Mouse (Mus musculus) gastrocnemius, adult 2 months (tissue): Measurements from ENCODE around the gene 9430097D07Rik. TPM values are rescaled to one million over a fixed set of nuclear protein-coding genes. Genes with fewer than 3 reads are reported as not detected.

Source experiments
- DNase-seq: peaks from one replicate; pipeline ENCODE4 v3.0.0; 2022
- H3K27ac ChIP-seq: fragments of 200-600 bp; 2 replicates; pipeline ENCODE4 v1.8.1; 2022; ENCODE audit warnings: mild to moderate bottlenecking
- H3K4me3 ChIP-seq: fragments of 200-600 bp; 2 replicates; pipeline ENCODE4 v1.8.1; 2022; ENCODE audit warnings: mild to moderate bottlenecking, moderate library complexity
- CTCF ChIP-seq: fragments of 200-600 bp; IDR thresholded peaks from 2 replicates; pipeline ENCODE4 v1.8.1; 2022; ENCODE audit warnings: antibody characterized with exemption, mild to moderate bottlenecking, moderate library complexity
- intact Hi-C: fragments of 180-260 bp; cut with DNase I; formaldehyde crosslinking; loops from one replicate; pipeline ENCODE4 v1.15.1; 2025
- total RNA-seq, 2 experiments: library from RNA; stranded (reverse); gene quantifications; 2 replicates each; pipeline ENCODE4 v1.2.3; 2021

9430097D07Rik gene
- total RNA-seq, 2 experiments from 2014 or later: not detected

GRCm38 (mm10) chr2:32547964-32548739, 27.3 kb downstream of the 9430097D07Rik start:
- intact Hi-C loops: no loop called here
- peak; percentile 80 for DNase-seq
- no peak for TF ChIP-seq CTCF
- Histone ChIP-seq H3K4me3 (no peak overlapping the region), H3K27ac (peak overlapping the region; percentile 36)

GRCm38 (mm10) chr2:32547380-32547779, 28.1 kb downstream of the 9430097D07Rik start:
- Histone ChIP-seq H3K4me3 (no peak overlapping the region), H3K27ac (peak overlapping the region; percentile 36)
- intact Hi-C loops: no loop called here
- DNase-seq: no peak
- TF ChIP-seq CTCF: no peak

- intact Hi-C loops: no loop called here
- peak overlapping the region; percentile 36; the same call in 1 of the 2 replicates for H3K27ac ChIP-seq
- no peak overlapping the region for H3K4me3 ChIP-seq
- no peak for TF ChIP-seq CTCF
- no peak for DNase-seq
Observed at GRCm38 (mm10) chr2:32546951-32547350, 28.5 kb downstream of the 9430097D07Rik start.

- intact Hi-C loops: no loop called here
Observed at GRCm38 (mm10) chr2:32543031-32543449, 32.4 kb downstream of the 9430097D07Rik start.

GRCm38 (mm10) chr2:32541986-32542573, 33.4 kb downstream of the 9430097D07Rik start:
- intact Hi-C loops: no loop called here
- DNase-seq: no peak
- peak overlapping the region; percentile 10; the same call in 1 of the 2 replicates for H3K27ac ChIP-seq
- H3K4me3 ChIP-seq: no peak overlapping the region
- no peak for TF ChIP-seq CTCF

More at GRCm38 (mm10) chr2:32543031-32543449, 32.4 kb downstream of the 9430097D07Rik start:
- no peak overlapping the region for H3K27ac ChIP-seq
- H3K4me3 ChIP-seq: no peak overlapping the region
- no peak for TF ChIP-seq CTCF
- DNase-seq: no peak

GRCm38 (mm10) chr2:32541333-32541908, 34.1 kb downstream of the 9430097D07Rik start:
- intact Hi-C loops: no loop called here

GRCm38 (mm10) chr2:32539452-32539981, 36.0 kb downstream of the 9430097D07Rik start:
- peak overlapping the region; percentile 93 for H3K27ac ChIP-seq
- intact Hi-C loops: no loop called here
- DNase-seq: no peak
- H3K4me3 ChIP-seq: peak overlapping the region; percentile 74
- TF ChIP-seq CTCF: no peak

More at GRCm38 (mm10) chr2:32541333-32541908, 34.1 kb downstream of the 9430097D07Rik start:
- no peak for DNase-seq
- TF ChIP-seq CTCF: no peak
- H3K4me3 ChIP-seq: no peak overlapping the region
- peak overlapping the region; percentile 20 for H3K27ac ChIP-seq

GRCm38 (mm10) chr2:32538461-32538860, 37.0 kb downstream of the 9430097D07Rik start:
- no peak for DNase-seq
- H3K4me3 ChIP-seq: peak overlapping the region; percentile 74
- peak overlapping the region; percentile 93 for H3K27ac ChIP-seq
- intact Hi-C loops: no loop called here
- no peak for TF ChIP-seq CTCF

- TF ChIP-seq CTCF: no peak
- H3K4me3 ChIP-seq: peak overlapping the region; percentile 74
- peak; percentile 46 for DNase-seq
- peak overlapping the region; percentile 93 for H3K27ac ChIP-seq
- intact Hi-C loops: no loop called here
Observed at GRCm38 (mm10) chr2:32537941-32538340, 37.5 kb downstream of the 9430097D07Rik start.

GRCm38 (mm10) chr2:32537360-32537905, 38.1 kb downstream of the 9430097D07Rik start:
- intact Hi-C loops: no loop called here
- no peak for DNase-seq
- no peak for TF ChIP-seq CTCF
- peak overlapping the region; percentile 93 for H3K27ac ChIP-seq
- H3K4me3 ChIP-seq: peak overlapping the region; percentile 74

GRCm38 (mm10) chr2:32536634-32537359, 38.7 kb downstream of the 9430097D07Rik start:
- peak; percentile 67 for DNase-seq
- peak; percentile 49 for TF ChIP-seq CTCF
- Histone ChIP-seq H3K27ac (peak overlapping the region; percentile 93), H3K4me3 (peak overlapping the region; percentile 74)
- intact Hi-C loops: no loop called here
